Mouse (Mus musculus): Measurements from ENCODE around the gene Pola2. TPM values are rescaled to one million over a fixed set of nuclear protein-coding genes. Genes with fewer than 3 reads are reported as not detected.
A peak's percentile ranks its signal among the peaks of the same experiment; 100 is the strongest.

Pola2 gene
- 53.8 and 58.9 TPM in 2 replicates for polyA plus RNA-seq (2015; fragmentation: Nextera tagmentation; extraction: Ambion mirVana)

- Histone ChIP-seq H3K9me3 (replicated peaks) (no peaks in the 10 kb centered on the region), H3K4me3 (replicated peaks) (peak within 1 kb of the TSS; percentile 72), H3K27ac (replicated peaks) (peak within 1 kb of the TSS; percentile 92), H3K36me3 (replicated peaks) (peaks cover 28% of the 10 kb centered on the region), H3K4me2 (peak within 1 kb of the TSS; percentile 83), H3K9ac (peak within 1 kb of the TSS; percentile 75), H3K4me1 (replicated peaks) (peaks cover 75% of the 10 kb centered on the region), H3K27me3 (no peaks in the 10 kb centered on the region)
- ATAC-seq (ENCODE audit: insufficient read depth): peak; percentile 54
- WGBS (ENCODE audit: insufficient replicate concordance): under 1% methylated on average over 50 of the region's 50 CpGs
These were observed at the start of gene Pola2 for GRCm38 (mm10) chr19:5963883-5964562. TSS of gene Pola2 (minus strand) at chr19:5964202.

- WGBS (ENCODE audit: insufficient replicate concordance): 74% methylated on average over 10 of the region's 10 CpGs
- Histone ChIP-seq H3K9ac (peak overlapping the region; percentile 77), H3K36me3 (replicated peaks) (peaks cover 51% of the 10 kb centered on the region), H3K4me3 (replicated peaks) (peak overlapping the region; percentile 74), H3K27me3 (no peaks in the 10 kb centered on the region), H3K4me1 (replicated peaks) (peaks cover 73% of the 10 kb centered on the region), H3K27ac (replicated peaks) (peak overlapping the region; percentile 94), H3K4me2 (peak overlapping the region; percentile 97), H3K9me3 (replicated peaks) (no peaks in the 10 kb centered on the region)
- no peak for ATAC-seq (ENCODE audit: insufficient read depth)
These were observed 49.7 kb upstream of the Pola2 start for GRCm38 (mm10) chr19:6013691-6014090.

GRCm38 (mm10) chr19:6009137-6009536, 45.1 kb upstream of the Pola2 start:
- Histone ChIP-seq H3K27me3 (no peaks in the 10 kb centered on the region), H3K27ac (replicated peaks) (no peak overlapping the region), H3K9me3 (replicated peaks) (no peaks in the 10 kb centered on the region), H3K4me3 (replicated peaks) (no peak overlapping the region), H3K36me3 (replicated peaks) (peaks cover 87% of the 10 kb centered on the region), H3K9ac (no peak overlapping the region), H3K4me1 (replicated peaks) (peaks cover 30% of the 10 kb centered on the region), H3K4me2 (no peak overlapping the region)
- no peak for ATAC-seq (ENCODE audit: insufficient read depth)
- 87% methylated on average over 8 of the region's 8 CpGs for WGBS (ENCODE audit: insufficient replicate concordance)

GRCm38 (mm10) chr19:6007013-6007412, 43.0 kb upstream of the Pola2 start:
- Histone ChIP-seq H3K27ac (replicated peaks) (no peak overlapping the region), H3K4me3 (replicated peaks) (no peak overlapping the region), H3K4me1 (replicated peaks) (peaks cover 10% of the 10 kb centered on the region), H3K9ac (no peak overlapping the region), H3K27me3 (no peaks in the 10 kb centered on the region), H3K4me2 (no peak overlapping the region), H3K36me3 (replicated peaks) (peaks cover 84% of the 10 kb centered on the region), H3K9me3 (replicated peaks) (no peaks in the 10 kb centered on the region)
- no peak for ATAC-seq (ENCODE audit: insufficient read depth)
- 86% methylated on average over 13 of the region's 13 CpGs for WGBS (ENCODE audit: insufficient replicate concordance)

- Histone ChIP-seq H3K4me1 (replicated peaks) (no peaks in the 10 kb centered on the region), H3K4me3 (replicated peaks) (no peak overlapping the region), H3K4me2 (no peak overlapping the region), H3K27ac (replicated peaks) (no peak overlapping the region), H3K27me3 (no peaks in the 10 kb centered on the region), H3K9me3 (replicated peaks) (no peaks in the 10 kb centered on the region), H3K9ac (no peak overlapping the region), H3K36me3 (replicated peaks) (peaks cover 82% of the 10 kb centered on the region)
- 80% methylated on average over 11 of the region's 11 CpGs for WGBS (ENCODE audit: insufficient replicate concordance)
- no peak for ATAC-seq (ENCODE audit: insufficient read depth)
These were observed 41.5 kb upstream of the Pola2 start for GRCm38 (mm10) chr19:6005541-6005940.

GRCm38 (mm10) chr19:5999969-6000368, 36.0 kb upstream of the Pola2 start:
- no peak for ATAC-seq (ENCODE audit: insufficient read depth)
- Histone ChIP-seq H3K4me3 (replicated peaks) (no peak overlapping the region), H3K27ac (replicated peaks) (no peak overlapping the region), H3K9ac (no peak overlapping the region), H3K36me3 (replicated peaks) (peaks cover 79% of the 10 kb centered on the region), H3K9me3 (replicated peaks) (no peaks in the 10 kb centered on the region), H3K4me2 (no peak overlapping the region), H3K4me1 (replicated peaks) (peaks cover 6% of the 10 kb centered on the region; the same call in 1 of the 2 replicates), H3K27me3 (no peaks in the 10 kb centered on the region)
- 70% methylated on average over 5 of the region's 5 CpGs for WGBS (ENCODE audit: insufficient replicate concordance)

- WGBS (ENCODE audit: insufficient replicate concordance): 79% methylated on average over 3 of the region's 3 CpGs
- H3K27ac ChIP-seq (replicated peaks): no peak overlapping the region
- no peak overlapping the region for H3K9ac ChIP-seq
- no peaks in the 10 kb centered on the region for H3K27me3 ChIP-seq
- H3K4me1 ChIP-seq (replicated peaks): peaks cover 6% of the 10 kb centered on the region; the same call in 1 of the 2 replicates
- no peak overlapping the region for H3K4me3 ChIP-seq (replicated peaks)
- H3K9me3 ChIP-seq (replicated peaks): no peaks in the 10 kb centered on the region
- ATAC-seq (ENCODE audit: insufficient read depth): peak; percentile 34; the same call in 1 of the 2 replicates
- H3K36me3 ChIP-seq (replicated peaks): peaks cover 86% of the 10 kb centered on the region
- H3K4me2 ChIP-seq: no peak overlapping the region
These were observed 34.2 kb upstream of the Pola2 start for GRCm38 (mm10) chr19:5998180-5998579.

- Histone ChIP-seq H3K27me3 (no peaks in the 10 kb centered on the region), H3K9ac (no peak overlapping the region), H3K27ac (replicated peaks) (no peak overlapping the region), H3K9me3 (replicated peaks) (no peaks in the 10 kb centered on the region), H3K4me2 (no peak overlapping the region), H3K4me1 (replicated peaks) (peaks cover 23% of the 10 kb centered on the region), H3K36me3 (replicated peaks) (peaks cover 89% of the 10 kb centered on the region), H3K4me3 (replicated peaks) (no peak overlapping the region)
- WGBS (ENCODE audit: insufficient replicate concordance): 87% methylated on average over 14 of the region's 14 CpGs
- no peak for ATAC-seq (ENCODE audit: insufficient read depth)
These were observed 30.7 kb upstream of the Pola2 start for GRCm38 (mm10) chr19:5994711-5995110.

GRCm38 (mm10) chr19:5992012-5992411, 28.0 kb upstream of the Pola2 start:
- no peak overlapping the region for H3K4me3 ChIP-seq (replicated peaks)
- no peaks in the 10 kb centered on the region for H3K9me3 ChIP-seq (replicated peaks)
- no peak for ATAC-seq (ENCODE audit: insufficient read depth)
- peak overlapping the region; percentile 33; the same call in 1 of the 2 replicates for H3K27ac ChIP-seq (replicated peaks)
- peaks cover 87% of the 10 kb centered on the region for H3K36me3 ChIP-seq (replicated peaks)
- no peak overlapping the region for H3K4me2 ChIP-seq
- H3K27me3 ChIP-seq: no peaks in the 10 kb centered on the region
- peaks cover 37% of the 10 kb centered on the region for H3K4me1 ChIP-seq (replicated peaks)
- WGBS (ENCODE audit: insufficient replicate concordance): 60% methylated on average over 7 of the region's 7 CpGs
- no peak overlapping the region for H3K9ac ChIP-seq

GRCm38 (mm10) chr19:5991467-5991866, 27.5 kb upstream of the Pola2 start:
- H3K4me2 ChIP-seq: no peak overlapping the region
- H3K9ac ChIP-seq: no peak overlapping the region
- ATAC-seq (ENCODE audit: insufficient read depth): no peak
- peak overlapping the region; percentile 33; the same call in 1 of the 2 replicates for H3K27ac ChIP-seq (replicated peaks)
- peaks cover 37% of the 10 kb centered on the region for H3K4me1 ChIP-seq (replicated peaks)
- H3K36me3 ChIP-seq (replicated peaks): peaks cover 81% of the 10 kb centered on the region
- H3K4me3 ChIP-seq (replicated peaks): no peak overlapping the region
- H3K27me3 ChIP-seq: no peaks in the 10 kb centered on the region
- WGBS (ENCODE audit: insufficient replicate concordance): 77% methylated on average over 7 of the region's 7 CpGs
- no peaks in the 10 kb centered on the region for H3K9me3 ChIP-seq (replicated peaks)

- no peak overlapping the region for H3K27ac ChIP-seq (replicated peaks)
- no peak for ATAC-seq (ENCODE audit: insufficient read depth)
- WGBS (ENCODE audit: insufficient replicate concordance): 74% methylated on average over 1 of the region's 1 CpGs
- H3K9ac ChIP-seq: no peak overlapping the region
- no peak overlapping the region for H3K4me3 ChIP-seq (replicated peaks)
- peaks cover 39% of the 10 kb centered on the region for H3K4me1 ChIP-seq (replicated peaks)
- H3K9me3 ChIP-seq (replicated peaks): no peaks in the 10 kb centered on the region
- no peaks in the 10 kb centered on the region for H3K27me3 ChIP-seq
- H3K36me3 ChIP-seq (replicated peaks): peaks cover 76% of the 10 kb centered on the region
- no peak overlapping the region for H3K4me2 ChIP-seq
These were observed 26.9 kb upstream of the Pola2 start for GRCm38 (mm10) chr19:5990921-5991320.
